Mouse (Mus musculus): ENCODE results near the gene Med7. TPM values are rescaled to one million over a fixed set of nuclear protein-coding genes. Genes with fewer than 3 reads are reported as not detected.

The Med7 gene
- polyA plus RNA-seq, 1 experiment from 2014 or later = 61.9 TPM

- H3K4me2 ChIP-seq = no peak overlapping the region
- H3K9ac ChIP-seq = no peak overlapping the region
- H3K4me3 ChIP-seq = no peak overlapping the region
- no peaks in the 10 kb centered on the region for H3K9me3 ChIP-seq
- no peaks in the 10 kb centered on the region for H3K27me3 ChIP-seq
- ATAC-seq (ENCODE audit: insufficient number of reproducible peaks, low FRiP score, low TSS enrichment, low read depth) = no peak
- no peaks in the 10 kb centered on the region for H3K36me3 ChIP-seq
- no peak overlapping the region for H3K27ac ChIP-seq
- no peaks in the 10 kb centered on the region for H3K4me1 ChIP-seq
- WGBS = 53% methylated on average over 5 of the region's 5 CpGs
Observed at GRCm38 (mm10) chr11:46461362-46461761, 24.6 kb downstream of the Med7 start.

GRCm38 (mm10) chr11:46461931-46462330, 25.2 kb downstream of the Med7 start:
- H3K4me1 ChIP-seq = no peaks in the 10 kb centered on the region

GRCm38 (mm10) chr11:46466878-46467277, 30.2 kb downstream of the Med7 start:
- no peaks in the 10 kb centered on the region for H3K36me3 ChIP-seq
- H3K27me3 ChIP-seq = no peaks in the 10 kb centered on the region
- WGBS = 89% methylated on average over 2 of the region's 2 CpGs
- H3K4me3 ChIP-seq = no peak overlapping the region
- no peak overlapping the region for H3K4me2 ChIP-seq
- no peaks in the 10 kb centered on the region for H3K4me1 ChIP-seq
- H3K9me3 ChIP-seq = no peaks in the 10 kb centered on the region
- H3K27ac ChIP-seq = no peak overlapping the region
- ATAC-seq (ENCODE audit: insufficient number of reproducible peaks, low FRiP score, low TSS enrichment, low read depth) = no peak
- H3K9ac ChIP-seq = no peak overlapping the region

More at GRCm38 (mm10) chr11:46461931-46462330, 25.2 kb downstream of the Med7 start:
- ATAC-seq (ENCODE audit: insufficient number of reproducible peaks, low FRiP score, low TSS enrichment, low read depth) = no peak
- no peaks in the 10 kb centered on the region for H3K27me3 ChIP-seq
- no peaks in the 10 kb centered on the region for H3K36me3 ChIP-seq
- no peak overlapping the region for H3K4me3 ChIP-seq
- no peaks in the 10 kb centered on the region for H3K9me3 ChIP-seq
- no peak overlapping the region for H3K4me2 ChIP-seq
- H3K27ac ChIP-seq = no peak overlapping the region
- no peak overlapping the region for H3K9ac ChIP-seq
- 57% methylated on average over 5 of the region's 5 CpGs for WGBS

GRCm38 (mm10) chr11:46474220-46474619, 37.5 kb downstream of the Med7 start:
- H3K36me3 ChIP-seq = no peaks in the 10 kb centered on the region
- no peaks in the 10 kb centered on the region for H3K9me3 ChIP-seq
- ATAC-seq (ENCODE audit: insufficient number of reproducible peaks, low FRiP score, low TSS enrichment, low read depth) = no peak
- H3K9ac ChIP-seq = no peak overlapping the region
- H3K27me3 ChIP-seq = no peaks in the 10 kb centered on the region
- H3K4me3 ChIP-seq = no peak overlapping the region
- no peaks in the 10 kb centered on the region for H3K4me1 ChIP-seq
- H3K27ac ChIP-seq = no peak overlapping the region
- WGBS = 85% methylated on average over 4 of the region's 4 CpGs
- H3K4me2 ChIP-seq = no peak overlapping the region

- no peak overlapping the region for H3K4me3 ChIP-seq
- H3K27me3 ChIP-seq = no peaks in the 10 kb centered on the region
- no peak for ATAC-seq (ENCODE audit: insufficient number of reproducible peaks, low FRiP score, low TSS enrichment, low read depth)
- 82% methylated on average over 9 of the region's 9 CpGs for WGBS
- no peak overlapping the region for H3K9ac ChIP-seq
- H3K9me3 ChIP-seq = no peaks in the 10 kb centered on the region
- H3K27ac ChIP-seq = no peak overlapping the region
- no peaks in the 10 kb centered on the region for H3K36me3 ChIP-seq
- H3K4me1 ChIP-seq = no peaks in the 10 kb centered on the region
- no peak overlapping the region for H3K4me2 ChIP-seq
Observed at GRCm38 (mm10) chr11:46479311-46479710, 42.6 kb downstream of the Med7 start.

GRCm38 (mm10) chr11:46480517-46480916, 43.8 kb downstream of the Med7 start:
- no peaks in the 10 kb centered on the region for H3K27me3 ChIP-seq
- no peaks in the 10 kb centered on the region for H3K4me1 ChIP-seq
- H3K4me2 ChIP-seq = no peak overlapping the region
- H3K9ac ChIP-seq = no peak overlapping the region
- WGBS = 53% methylated on average over 7 of the region's 7 CpGs
- no peaks in the 10 kb centered on the region for H3K36me3 ChIP-seq
- no peak overlapping the region for H3K4me3 ChIP-seq
- no peak overlapping the region for H3K27ac ChIP-seq
- ATAC-seq (ENCODE audit: insufficient number of reproducible peaks, low FRiP score, low TSS enrichment, low read depth) = no peak
- H3K9me3 ChIP-seq = no peaks in the 10 kb centered on the region

GRCm38 (mm10) chr11:46488231-46488630, 51.5 kb downstream of the Med7 start:
- no peak overlapping the region for H3K4me3 ChIP-seq
- no peak for ATAC-seq (ENCODE audit: insufficient number of reproducible peaks, low FRiP score, low TSS enrichment, low read depth)
- no peak overlapping the region for H3K9ac ChIP-seq
- no peaks in the 10 kb centered on the region for H3K4me1 ChIP-seq
- no peak overlapping the region for H3K4me2 ChIP-seq
- no peak overlapping the region for H3K27ac ChIP-seq
- H3K36me3 ChIP-seq = no peaks in the 10 kb centered on the region
- no peaks in the 10 kb centered on the region for H3K9me3 ChIP-seq
- H3K27me3 ChIP-seq = no peaks in the 10 kb centered on the region
- WGBS = 24% methylated on average over 1 of the region's 1 CpGs

- Histone ChIP-seq H3K9me3 (no peaks in the 10 kb centered on the region), H3K27me3 (no peaks in the 10 kb centered on the region), H3K4me3 (no peak overlapping the region), H3K9ac (no peak overlapping the region), H3K27ac (no peak overlapping the region), H3K4me1 (no peaks in the 10 kb centered on the region), H3K36me3 (no peaks in the 10 kb centered on the region), H3K4me2 (no peak overlapping the region)
- no peak for ATAC-seq (ENCODE audit: insufficient number of reproducible peaks, low FRiP score, low TSS enrichment, low read depth)
- 82% methylated on average over 2 of the region's 2 CpGs for WGBS
Observed at GRCm38 (mm10) chr11:46488650-46489049, 51.9 kb downstream of the Med7 start.

Other genes starting within 250 kb of the Med7 start
- 2.3 and 3.4 TPM in 2 replicates for gene Fndc9, start 201.4 kb upstream of the Med7 start, polyA plus RNA-seq (2015; fragmentation: Nextera tagmentation; extraction: Ambion mirVana)
- gene Cyfip2, start 124.1 kb upstream of the Med7 start, polyA plus RNA-seq (2015; fragmentation: Nextera tagmentation; extraction: Ambion mirVana) = 5.4 and 5.8 TPM in 2 replicates
- gene Itk, start 47.4 kb upstream of the Med7 start, polyA plus RNA-seq (2015; fragmentation: Nextera tagmentation; extraction: Ambion mirVana) = 0.38 and 0.42 TPM in 2 replicates
- gene Fam71b, start 40.4 kb upstream of the Med7 start, polyA plus RNA-seq (2015; fragmentation: Nextera tagmentation; extraction: Ambion mirVana) = not detected in 2 replicates
- 0.12 and 0.14 TPM in 2 replicates for gene Havcr2, start 18.0 kb downstream of the Med7 start, polyA plus RNA-seq (2015; fragmentation: Nextera tagmentation; extraction: Ambion mirVana)
- not detected in 2 replicates for gene Gm12169, start 87.3 kb downstream of the Med7 start, polyA plus RNA-seq (2015; fragmentation: Nextera tagmentation; extraction: Ambion mirVana)
- gene BC053393, start 134.6 kb downstream of the Med7 start, polyA plus RNA-seq (2015; fragmentation: Nextera tagmentation; extraction: Ambion mirVana) = 0.09 TPM in 1 of 2 replicates, not detected in the other
- gene Dppa1, start 192.3 kb downstream of the Med7 start, polyA plus RNA-seq (2015; fragmentation: Nextera tagmentation; extraction: Ambion mirVana) = not detected in 2 replicates